Mouse (Mus musculus): ENCODE measurements at regions not wholly inside any gene's neighbourhood (a gene's known extent, or its start where the extent isn't known, plus 50 kb on each side); places are given as distances from the start of the nearest gene placed in this dataset.

- no peak for TF ChIP-seq CTCF (conservative IDR thresholded peaks at IDR 0.05)
- no peak overlapping the region for H3K27ac ChIP-seq
- no peak for DNase-seq (ENCODE audit: low spot score in 2 of 2)
- H3K4me3 ChIP-seq, result no peak overlapping the region
Measured at GRCm38 (mm10) chr13:110814066-110814465, 419.2 kb downstream of the Plk2 start.

GRCm38 (mm10) chr13:110819301-110819862 is 424.5 kb downstream of the Plk2 start:
- no peak for DNase-seq (ENCODE audit: low spot score in 2 of 2)
- H3K4me3 ChIP-seq, result no peak overlapping the region
- no peak for TF ChIP-seq CTCF (conservative IDR thresholded peaks at IDR 0.05)
- peak overlapping the region; percentile 69; the same call in 1 of the 2 replicates for H3K27ac ChIP-seq

GRCm38 (mm10) chr13:110824878-110825277 is 429.9 kb upstream of the Actbl2 start:
- no peak for TF ChIP-seq CTCF (conservative IDR thresholded peaks at IDR 0.05)
- DNase-seq (ENCODE audit: low spot score in 2 of 2), result no peak

GRCm38 (mm10) chr13:110832442-110832841 is 422.4 kb upstream of the Actbl2 start:
- TF ChIP-seq CTCF (conservative IDR thresholded peaks at IDR 0.05), result no peak
- Histone ChIP-seq H3K4me3 (no peak overlapping the region), H3K27ac (no peak overlapping the region)
- no peak for DNase-seq (ENCODE audit: low spot score in 2 of 2)

More at GRCm38 (mm10) chr13:110824878-110825277, 429.9 kb upstream of the Actbl2 start:
- H3K4me3 ChIP-seq, result no peak overlapping the region
- H3K27ac ChIP-seq, result no peak overlapping the region

- Histone ChIP-seq H3K4me3 (no peak overlapping the region), H3K27ac (no peak overlapping the region)
- TF ChIP-seq CTCF (conservative IDR thresholded peaks at IDR 0.05), result no peak
- DNase-seq (ENCODE audit: low spot score in 2 of 2), result no peak
Measured at GRCm38 (mm10) chr13:110836936-110837335, 417.9 kb upstream of the Actbl2 start.

GRCm38 (mm10) chr13:110841949-110842348 is 412.9 kb upstream of the Actbl2 start:
- H3K4me3 ChIP-seq, result no peak overlapping the region
- peak overlapping the region; percentile 43; the same call in 1 of the 2 replicates for H3K27ac ChIP-seq
- TF ChIP-seq CTCF (conservative IDR thresholded peaks at IDR 0.05), result no peak
- no peak for DNase-seq (ENCODE audit: low spot score in 2 of 2)

GRCm38 (mm10) chr13:110845695-110846094 is 409.1 kb upstream of the Actbl2 start:
- Histone ChIP-seq H3K27ac (no peak overlapping the region), H3K4me3 (no peak overlapping the region)
- no peak for TF ChIP-seq CTCF (conservative IDR thresholded peaks at IDR 0.05)
- DNase-seq (ENCODE audit: low spot score in 2 of 2), result no peak

- H3K27ac ChIP-seq, result no peak overlapping the region
- DNase-seq (ENCODE audit: low spot score in 2 of 2), result no peak
- TF ChIP-seq CTCF (conservative IDR thresholded peaks at IDR 0.05), result no peak
- H3K4me3 ChIP-seq, result no peak overlapping the region
Measured at GRCm38 (mm10) chr13:110852996-110853727, 401.7 kb upstream of the Actbl2 start.

- TF ChIP-seq CTCF (conservative IDR thresholded peaks at IDR 0.05), result no peak
- H3K4me3 ChIP-seq, result no peak overlapping the region
- DNase-seq (ENCODE audit: low spot score in 2 of 2), result no peak
Measured at GRCm38 (mm10) chr13:110854213-110854612, 400.6 kb upstream of the Actbl2 start.

GRCm38 (mm10) chr13:110865902-110866512 is 388.8 kb upstream of the Actbl2 start:
- no peak overlapping the region for H3K27ac ChIP-seq
- no peak for TF ChIP-seq CTCF (conservative IDR thresholded peaks at IDR 0.05)
- DNase-seq (ENCODE audit: low spot score in 2 of 2), result no peak
- H3K4me3 ChIP-seq, result no peak overlapping the region

More at GRCm38 (mm10) chr13:110854213-110854612, 400.6 kb upstream of the Actbl2 start:
- H3K27ac ChIP-seq, result no peak overlapping the region

- H3K27ac ChIP-seq, result no peak overlapping the region
- DNase-seq (ENCODE audit: low spot score in 2 of 2), result no peak
- TF ChIP-seq CTCF (conservative IDR thresholded peaks at IDR 0.05), result peak; percentile 66
- H3K4me3 ChIP-seq, result no peak overlapping the region
Measured at GRCm38 (mm10) chr13:110866713-110867112, 388.1 kb upstream of the Actbl2 start.

- TF ChIP-seq CTCF (conservative IDR thresholded peaks at IDR 0.05), result no peak
- DNase-seq (ENCODE audit: low spot score in 2 of 2), result no peak
- Histone ChIP-seq H3K4me3 (no peak overlapping the region), H3K27ac (no peak overlapping the region)
Measured at GRCm38 (mm10) chr13:110871125-110871775, 383.6 kb upstream of the Actbl2 start.

- H3K4me3 ChIP-seq, result no peak overlapping the region
- H3K27ac ChIP-seq, result no peak overlapping the region
- no peak for TF ChIP-seq CTCF (conservative IDR thresholded peaks at IDR 0.05)
- DNase-seq (ENCODE audit: low spot score in 2 of 2), result no peak
Measured at GRCm38 (mm10) chr13:110871776-110872135, 383.1 kb upstream of the Actbl2 start.
